Mouse (Mus musculus): ENCODE measurements at regions not wholly inside any gene's neighbourhood (a gene's known extent, or its start where the extent isn't known, plus 50 kb on each side); places are given as distances from the start of the nearest gene placed in this dataset.

- DNase-seq (ENCODE audit: low spot score), result no peak
These were observed 88.6 kb downstream of the Inhba start for GRCm38 (mm10) chr13:16100253-16100652.

- DNase-seq (ENCODE audit: low spot score), result no peak
These were observed 103.2 kb downstream of the Inhba start for GRCm38 (mm10) chr13:16114837-16115236.

GRCm38 (mm10) chr13:16146686-16147085 lies 135.0 kb downstream of the Inhba start:
- DNase-seq (ENCODE audit: low spot score), result no peak

- DNase-seq (ENCODE audit: low spot score), result no peak
These were observed 143.3 kb downstream of the Inhba start for GRCm38 (mm10) chr13:16154926-16155325.

GRCm38 (mm10) chr13:16165204-16165894 lies 153.7 kb downstream of the Inhba start:
- no peak for DNase-seq (ENCODE audit: low spot score)

GRCm38 (mm10) chr13:16196692-16197091 lies 185.0 kb downstream of the Inhba start:
- DNase-seq (ENCODE audit: low spot score), result no peak

GRCm38 (mm10) chr13:16200046-16200445 lies 188.4 kb downstream of the Inhba start:
- no peak for DNase-seq (ENCODE audit: low spot score)

- no peak for DNase-seq (ENCODE audit: low spot score)
These were observed 191.5 kb downstream of the Inhba start for GRCm38 (mm10) chr13:16203147-16203546.

DNA sequence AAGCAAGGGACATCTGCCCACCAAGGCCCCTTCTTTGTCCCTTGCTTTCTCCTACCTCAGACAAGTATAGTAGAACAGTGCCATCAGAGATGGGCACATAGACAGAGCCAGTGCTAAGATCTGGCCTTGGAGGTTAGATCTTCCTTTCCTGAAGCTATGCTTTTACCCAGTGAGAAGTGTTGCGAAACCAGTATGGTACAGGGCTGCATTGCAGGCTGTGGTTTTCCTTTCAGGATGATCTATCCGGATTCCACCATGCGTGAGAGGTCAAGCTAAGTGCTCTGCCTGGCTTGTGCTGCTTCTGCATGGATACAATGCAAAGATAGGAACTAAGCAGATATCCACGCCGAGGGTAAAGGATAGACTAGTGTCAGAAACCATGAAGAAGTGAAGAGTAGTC lies 192.4 kb downstream of the Inhba start:
- DNase-seq (ENCODE audit: low spot score), result no peak

GRCm38 (mm10) chr13:16211482-16211881 lies 199.8 kb downstream of the Inhba start:
- no peak for DNase-seq (ENCODE audit: low spot score)

GRCm38 (mm10) chr13:16219877-16220276 lies 208.2 kb downstream of the Inhba start:
- DNase-seq (ENCODE audit: low spot score), result no peak

GRCm38 (mm10) chr13:16222942-16223600 lies 211.4 kb downstream of the Inhba start:
- no peak for DNase-seq (ENCODE audit: low spot score)

- DNase-seq (ENCODE audit: low spot score), result no peak
These were observed 249.5 kb downstream of the Inhba start for GRCm38 (mm10) chr13:16261145-16261544.

DNA sequence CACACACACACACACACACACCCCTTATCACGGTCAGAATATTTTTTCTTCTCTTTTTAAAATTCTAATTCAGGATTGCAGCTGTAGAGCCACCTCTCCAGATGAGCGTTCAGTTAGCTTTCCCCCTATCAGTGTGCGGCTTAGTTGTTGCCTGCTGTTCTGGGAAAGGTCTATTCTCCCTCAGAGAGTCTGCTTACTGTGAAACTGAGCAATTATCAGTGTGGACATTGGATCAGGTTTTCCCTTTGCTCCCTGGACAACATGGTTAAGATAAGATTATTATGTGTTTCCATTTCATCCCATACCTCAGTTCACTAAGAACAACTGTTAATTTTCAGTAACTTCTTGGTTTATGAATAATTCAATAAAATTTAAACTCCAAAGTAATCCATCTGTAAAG lies 268.3 kb downstream of the Inhba start:
- no peak for DNase-seq (ENCODE audit: low spot score)

GRCm38 (mm10) chr13:16280742-16281141 lies 269.1 kb downstream of the Inhba start:
- no peak for DNase-seq (ENCODE audit: low spot score)

GRCm38 (mm10) chr13:16281777-16282176 lies 270.1 kb downstream of the Inhba start:
- DNase-seq (ENCODE audit: low spot score), result peak; percentile 21

GRCm38 (mm10) chr13:16282230-16282629 lies 270.6 kb downstream of the Inhba start:
- no peak for DNase-seq (ENCODE audit: low spot score)

- DNase-seq (ENCODE audit: low spot score), result no peak
These were observed 271.7 kb downstream of the Inhba start for GRCm38 (mm10) chr13:16283336-16283735.

- no peak for DNase-seq (ENCODE audit: low spot score)
These were observed 278.0 kb downstream of the Inhba start for GRCm38 (mm10) chr13:16289633-16290032.

GRCm38 (mm10) chr13:16290784-16291183 lies 279.1 kb downstream of the Inhba start:
- peak; percentile 57 for DNase-seq (ENCODE audit: low spot score)

DNA sequence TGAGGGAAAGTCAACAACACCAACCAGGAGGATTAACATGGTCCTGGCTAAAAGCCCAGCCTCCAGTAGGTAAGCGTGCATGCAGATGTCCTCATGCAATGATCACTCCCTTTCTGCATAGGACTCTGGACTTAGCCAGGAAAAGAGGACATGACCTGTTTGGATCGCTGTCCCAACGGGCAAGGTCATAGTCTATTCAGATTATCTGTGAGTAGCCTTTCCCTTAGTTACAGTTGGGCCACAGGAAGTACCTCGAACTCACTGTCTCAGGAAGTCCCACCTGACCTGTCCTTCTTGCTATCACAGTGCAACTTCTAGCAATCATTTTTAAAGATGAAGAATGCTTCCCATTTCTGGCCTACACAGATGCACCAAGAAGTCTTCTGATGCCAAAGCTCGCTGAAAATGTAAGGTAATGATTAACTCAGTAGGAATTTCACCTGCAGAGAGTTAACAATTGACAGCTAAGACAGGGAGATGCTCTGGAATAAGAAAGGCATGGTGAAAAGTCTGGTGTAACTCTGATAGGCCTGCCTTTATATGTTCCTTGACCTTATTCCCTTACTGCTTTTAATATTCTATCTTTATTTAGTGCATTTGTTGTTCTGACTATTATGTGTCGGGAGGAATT lies 280.1 kb downstream of the Inhba start:
- no peak for DNase-seq (ENCODE audit: low spot score)

DNA sequence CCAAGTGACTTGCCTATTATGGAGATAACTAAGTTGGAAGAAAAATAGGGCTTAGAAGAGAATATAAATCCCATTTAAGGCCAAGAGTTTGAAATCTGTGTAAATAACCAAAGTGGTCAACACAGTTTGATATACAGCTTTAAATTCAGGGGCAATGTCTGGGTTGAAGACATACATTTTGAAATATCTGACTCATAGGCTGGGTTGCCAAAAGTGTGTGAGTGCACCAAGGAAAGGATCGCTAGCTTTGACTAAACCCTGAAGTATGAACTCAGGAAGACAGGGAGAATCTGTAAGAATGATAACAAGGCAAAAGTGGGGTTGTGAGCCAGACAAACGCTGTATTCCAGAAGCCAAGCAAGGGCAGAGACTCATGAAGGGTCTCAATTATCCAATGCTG lies 288.1 kb downstream of the Inhba start:
- no peak for DNase-seq (ENCODE audit: low spot score)

DNA sequence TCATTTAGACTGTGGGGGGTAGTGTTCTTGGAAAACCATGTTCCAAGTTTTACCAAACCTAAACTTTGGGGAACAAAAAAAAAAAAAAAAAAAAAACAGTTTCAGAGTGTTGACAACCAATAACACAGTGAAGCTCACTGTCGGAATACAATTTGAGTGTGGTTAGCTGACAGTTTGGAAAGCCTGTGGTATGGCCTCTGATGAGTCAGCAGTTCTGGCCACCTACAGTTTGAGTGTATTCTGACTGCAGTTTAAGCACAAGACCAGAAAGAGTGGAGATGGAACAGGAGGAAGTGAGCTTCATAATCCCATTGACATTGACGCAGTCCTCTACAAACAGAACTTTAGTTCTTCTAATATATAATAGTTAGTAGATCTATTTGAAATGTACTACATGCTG lies 303.0 kb downstream of the Inhba start:
- DNase-seq (ENCODE audit: low spot score), result no peak
